17 mouse cellular contexts compared by ENCODE assay signal in genomic region chr9:27800992-27801391, GRCm38 (mm10).
"Had no signal": no experiment of that assay in that cellular context is flagged by ENCODE, and none has a peak within 500 bp of the region (broad histone marks: within the 10 kb centered on the region; RNA-seq: fewer than 3 reads in every experiment).

No protein-coding gene starts in this region.

- H3K27me3 ChIP-seq: limb, embryonic 13.5 days; liver, embryonic 12.5 days; liver, embryonic 15.5 days; lung, embryonic 15.5 days had no signal

- H3K27ac ChIP-seq: kidney, postnatal 0 days; layer of hippocampus, adult 2 months; limb, embryonic 10.5 days; limb, embryonic 13.5 days; liver, embryonic 12.5 days; liver, embryonic 15.5 days; lung, embryonic 15.5 days had no signal

- H3K36me3 ChIP-seq: limb, embryonic 10.5 days; limb, embryonic 13.5 days; liver, embryonic 12.5 days; liver, embryonic 15.5 days; lung, embryonic 15.5 days had no signal

- H3K9me3 ChIP-seq: limb, embryonic 10.5 days; limb, embryonic 13.5 days; liver, embryonic 15.5 days; lung, embryonic 15.5 days had no signal

- H3K4me3 ChIP-seq: layer of hippocampus, adult 2 months; limb, embryonic 10.5 days; limb, embryonic 13.5 days; liver, embryonic 12.5 days; liver, embryonic 15.5 days; lung, embryonic 15.5 days had no signal

- DNase-seq: kidney, postnatal 25 days; layer of hippocampus, adult 9-11 months; liver; lung, adult 18-20 months; lung, postnatal 10 days; lung, postnatal 4 days; midbrain, embryonic 14.5 days; thymus, adult 18-20 months; thymus, postnatal 36 days had no signal

- ATAC-seq: liver, embryonic 12.5 days had no signal

- H3K9ac ChIP-seq: limb, embryonic 13.5 days; liver, embryonic 12.5 days; liver, embryonic 15.5 days; lung, embryonic 15.5 days had no signal

- H3K4me1 ChIP-seq: limb, embryonic 10.5 days; limb, embryonic 13.5 days; liver, embryonic 12.5 days; liver, embryonic 15.5 days; lung, embryonic 15.5 days had no signal

- H3K4me2 ChIP-seq: limb, embryonic 13.5 days; liver, embryonic 12.5 days; liver, embryonic 15.5 days; lung, embryonic 15.5 days; midbrain, embryonic 11.5 days had no signal
